Mouse (Mus musculus) layer of hippocampus, adult 9-11 months (tissue): Measurements from ENCODE around the gene Zfp212.

ENCODE experiments used
- DNase-seq: peaks from one replicate; pipeline ENCODE4 v3.0.0; 2022

Gene Zfp212

GRCm38 (mm10) chr6:47920447-47921340 lies at the start of gene Zfp212:
Zfp212 (plus strand) TSS chr6:47920476.
- DNase-seq, result peak; percentile 91

- DNase-seq, result no peak
Observed at GRCm38 (mm10) chr6:47872266-47872665, 48.0 kb upstream of the Zfp212 start.

- DNase-seq, result no peak
Observed at GRCm38 (mm10) chr6:47877058-47877457, 43.2 kb upstream of the Zfp212 start, which contains the start of gene Zfp282. Zfp282 (plus strand) TSS chr6:47877204.

- DNase-seq, result peak; percentile 90
Observed at GRCm38 (mm10) chr6:47877461-47878132, 42.7 kb upstream of the Zfp212 start.

- no peak for DNase-seq
Observed at GRCm38 (mm10) chr6:47878133-47878514, 42.2 kb upstream of the Zfp212 start.

- no peak for DNase-seq
Observed at GRCm38 (mm10) chr6:47878593-47878992, 41.7 kb upstream of the Zfp212 start.

GRCm38 (mm10) chr6:47879049-47879716 lies 41.1 kb upstream of the Zfp212 start:
- no peak for DNase-seq

- no peak for DNase-seq
Observed at GRCm38 (mm10) chr6:47880166-47880565, 40.1 kb upstream of the Zfp212 start.

GRCm38 (mm10) chr6:47888812-47889383 lies 31.4 kb upstream of the Zfp212 start:
- DNase-seq, result no peak

GRCm38 (mm10) chr6:47899416-47899815 lies 20.9 kb upstream of the Zfp212 start:
- DNase-seq, result no peak

- no peak for DNase-seq
Observed at GRCm38 (mm10) chr6:47903587-47903986, 16.7 kb upstream of the Zfp212 start.

- DNase-seq, result no peak
Observed at GRCm38 (mm10) chr6:47904361-47904760, 15.9 kb upstream of the Zfp212 start.

- no peak for DNase-seq
Observed at GRCm38 (mm10) chr6:47904917-47905695, 15.2 kb upstream of the Zfp212 start.

- DNase-seq, result no peak
Observed at GRCm38 (mm10) chr6:47906326-47906725, 13.9 kb upstream of the Zfp212 start.

GRCm38 (mm10) chr6:47909007-47909406 lies 11.3 kb upstream of the Zfp212 start:
- no peak for DNase-seq

GRCm38 (mm10) chr6:47911650-47912049 lies 8.6 kb upstream of the Zfp212 start:
- no peak for DNase-seq

GRCm38 (mm10) chr6:47912991-47913390 lies 7.3 kb upstream of the Zfp212 start:
- no peak for DNase-seq

GRCm38 (mm10) chr6:47917051-47917450 lies 3.2 kb upstream of the Zfp212 start:
- DNase-seq, result no peak

- no peak for DNase-seq
Observed at GRCm38 (mm10) chr6:47918768-47919274, 1.5 kb upstream of the Zfp212 start.

GRCm38 (mm10) chr6:47919646-47920446 lies 430 bp upstream of the Zfp212 start:
- DNase-seq, result no peak

- DNase-seq, result no peak
Observed at GRCm38 (mm10) chr6:47942461-47942860, 22.2 kb downstream of the Zfp212 start.
